Mouse (Mus musculus) forebrain, embryonic 14.5 days (tissue): ENCODE results near the gene F830045P16Rik. TPM values are rescaled to one million over a fixed set of nuclear protein-coding genes. Genes with fewer than 3 reads are reported as not detected.

Source experiments
- ATAC-seq: fragments of 200-750 bp; cut with Nextera tagmentation; 2 replicates; pipeline ENCODE4 v1.8.0; 2017; ENCODE audit warnings: mild to moderate bottlenecking, moderate library complexity
- DNase-seq: peaks from one replicate; pipeline ENCODE4 v3.0.0-alpha.2; 2015; ENCODE audit warnings: low spot score
- H3K27ac ChIP-seq: fragments of 300-500 bp; sonication (generic); 2 replicates; pipeline ENCODE4 v1.5.1; 2014; ENCODE audit warnings: low read depth, mild to moderate bottlenecking, control low read depth, low read length, moderate library complexity
- H3K27me3 ChIP-seq: fragments of 300-500 bp; sonication (generic); replicated peaks from 2 replicates; pipeline ENCODE4 v1.6.1; 2014; ENCODE audit warnings: low read length, control low read depth, mixed read lengths; ENCODE audit not compliant: control insufficient read depth, insufficient read depth
- H3K36me3 ChIP-seq: fragments of 300-500 bp; sonication (generic); 2 replicates; pipeline ENCODE4 v1.6.1; 2014; ENCODE audit warnings: low read length, control low read depth; ENCODE audit not compliant: control insufficient read depth, insufficient read depth
- H3K4me1 ChIP-seq: fragments of 300-500 bp; sonication (generic); 2 replicates; pipeline ENCODE4 v1.6.1; 2014; ENCODE audit warnings: antibody characterized with exemption, low read length, control low read depth; ENCODE audit not compliant: control insufficient read depth, insufficient read depth
- H3K4me2 ChIP-seq: fragments of 300-500 bp; sonication (generic); 2 replicates; pipeline ENCODE4 v1.6.1; 2014; ENCODE audit warnings: mild to moderate bottlenecking, control low read depth, low read length
- H3K4me3 ChIP-seq: fragments of 300-500 bp; sonication (generic); 2 replicates; pipeline ENCODE4 v1.5.1; 2014; ENCODE audit warnings: low read depth, low read length, control low read depth
- H3K9ac ChIP-seq: fragments of 300-500 bp; sonication (generic); 2 replicates; pipeline ENCODE4 v1.6.1; 2014; ENCODE audit warnings: mild to moderate bottlenecking, low read length, control low read depth, moderate library complexity
- H3K9me3 ChIP-seq: fragments of 300-500 bp; sonication (generic); replicated peaks from 2 replicates; pipeline ENCODE4 v1.6.1; 2016; ENCODE audit warnings: low read length, control low read depth, mixed read lengths; ENCODE audit not compliant: control insufficient read depth
- WGBS: fragments of 180-500 bp; shearing (Covaris S2); extraction: QIAGEN DNeasy Blood & Tissue Kit; methylation state at CpG from one replicate; pipeline ENCODE4 v1.1.7; 2014; 5-methylcytosine and 5-hydroxymethylcytosine counted together
- polyA plus RNA-seq: library from polyadenylated mRNA; unstranded; fragments of >200 nt; fragmentation: Nextera tagmentation; extraction: Ambion mirVana; gene quantifications from 2 replicates; pipeline ENCODE4 v1.2.1, GENCODE M21; 2014

F830045P16Rik gene
- polyA plus RNA-seq, 1 experiment from 2014 or later = not detected

DNA sequence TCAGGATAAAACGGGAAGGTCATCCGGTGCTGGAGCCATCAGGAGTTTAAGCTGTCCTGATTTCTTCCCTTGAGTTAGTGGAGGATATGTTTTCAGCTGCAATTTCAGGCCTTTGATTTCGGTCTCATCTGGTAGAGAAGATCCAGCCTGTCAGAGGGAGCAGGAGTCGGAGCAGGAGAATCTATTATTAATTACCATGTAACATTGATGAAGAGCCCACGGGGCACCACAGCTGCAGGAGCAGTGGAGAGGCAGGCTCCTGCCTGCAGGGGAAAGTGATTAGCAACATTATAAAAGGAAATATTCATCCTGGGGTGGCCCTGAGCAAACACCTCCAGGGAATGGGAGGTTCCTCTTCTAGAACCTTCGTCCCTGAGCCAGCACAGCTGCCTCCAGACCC, 19.7 kb upstream of the F830045P16Rik start:
- DNase-seq (no peak), ATAC-seq (no peak)
- H3K27ac ChIP-seq = no peak overlapping the region
- no peak overlapping the region for H3K4me2 ChIP-seq
- no peaks in the 10 kb centered on the region for H3K27me3 ChIP-seq
- no peak overlapping the region for H3K9ac ChIP-seq
- no peaks in the 10 kb centered on the region for H3K36me3 ChIP-seq
- H3K4me1 ChIP-seq = no peaks in the 10 kb centered on the region
- 73% methylated on average over 6 of the region's 6 CpGs for WGBS
- no peak overlapping the region for H3K4me3 ChIP-seq
- H3K9me3 ChIP-seq = no peaks in the 10 kb centered on the region

DNA sequence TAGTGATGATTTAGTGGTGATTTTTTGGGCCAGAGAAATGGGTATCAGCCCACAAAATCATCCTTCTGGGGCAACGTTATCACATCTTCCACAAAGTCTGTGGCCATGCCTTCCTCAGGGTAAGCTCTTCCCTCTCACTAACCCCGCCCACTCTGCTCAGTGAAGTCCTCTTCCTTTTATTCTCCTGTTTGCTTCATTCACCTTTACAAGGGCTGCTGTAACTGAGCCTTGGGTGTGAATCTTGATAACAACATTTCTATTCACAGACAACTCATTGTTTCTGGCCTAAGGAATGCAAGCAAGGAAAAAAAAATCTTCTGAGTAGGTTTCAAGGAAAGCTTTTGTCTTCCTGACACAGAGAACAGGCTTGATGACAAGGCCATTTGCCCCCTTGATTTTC, 14.4 kb upstream of the F830045P16Rik start:
- H3K27ac ChIP-seq = no peak overlapping the region
- no peaks in the 10 kb centered on the region for H3K27me3 ChIP-seq
- no peak overlapping the region for H3K4me3 ChIP-seq
- no peak overlapping the region for H3K4me2 ChIP-seq
- WGBS = 67% methylated on average over 2 of the region's 2 CpGs
- DNase-seq (no peak), ATAC-seq (no peak)
- H3K9me3 ChIP-seq = no peaks in the 10 kb centered on the region
- no peaks in the 10 kb centered on the region for H3K36me3 ChIP-seq
- no peaks in the 10 kb centered on the region for H3K4me1 ChIP-seq
- H3K9ac ChIP-seq = no peak overlapping the region

DNA sequence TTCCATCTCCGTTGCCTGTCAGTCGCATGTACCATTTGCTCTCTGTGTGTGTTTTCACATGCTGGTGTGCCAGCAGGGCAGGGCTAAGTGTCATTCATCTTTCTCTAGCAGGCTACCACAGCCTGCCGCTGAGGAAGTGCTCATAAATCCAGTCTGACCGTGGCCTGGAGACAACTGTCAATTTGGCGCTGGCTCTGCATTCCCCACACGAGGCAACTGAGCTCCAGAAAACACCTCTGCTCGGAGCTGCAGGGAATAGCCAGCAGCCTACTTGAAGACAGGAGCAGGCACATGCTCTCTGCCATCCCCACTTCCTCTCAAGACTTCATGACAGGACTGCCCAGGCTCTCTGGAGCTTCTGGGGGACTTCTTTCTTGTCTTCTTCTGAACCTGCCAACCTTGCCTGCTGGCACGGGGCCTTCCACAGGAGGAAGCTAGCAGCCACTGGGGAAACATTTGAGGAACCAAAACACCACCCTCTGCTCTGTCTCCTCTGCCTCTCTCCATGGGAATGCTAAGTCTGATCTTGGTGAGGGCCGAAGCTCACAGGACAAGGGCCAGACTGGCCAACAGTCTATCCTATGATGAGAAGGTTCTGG, 13.2 kb upstream of the F830045P16Rik start:
- 77% methylated on average over 9 of the region's 9 CpGs for WGBS
- H3K4me1 ChIP-seq = peaks cover 4% of the 10 kb centered on the region
- no peak overlapping the region for H3K27ac ChIP-seq
- H3K4me3 ChIP-seq = no peak overlapping the region
- H3K4me2 ChIP-seq = no peak overlapping the region
- DNase-seq = no peak
- no peaks in the 10 kb centered on the region for H3K27me3 ChIP-seq
- no peaks in the 10 kb centered on the region for H3K36me3 ChIP-seq
- ATAC-seq = no peak
- H3K9ac ChIP-seq = no peak overlapping the region
- H3K9me3 ChIP-seq = no peaks in the 10 kb centered on the region

DNA sequence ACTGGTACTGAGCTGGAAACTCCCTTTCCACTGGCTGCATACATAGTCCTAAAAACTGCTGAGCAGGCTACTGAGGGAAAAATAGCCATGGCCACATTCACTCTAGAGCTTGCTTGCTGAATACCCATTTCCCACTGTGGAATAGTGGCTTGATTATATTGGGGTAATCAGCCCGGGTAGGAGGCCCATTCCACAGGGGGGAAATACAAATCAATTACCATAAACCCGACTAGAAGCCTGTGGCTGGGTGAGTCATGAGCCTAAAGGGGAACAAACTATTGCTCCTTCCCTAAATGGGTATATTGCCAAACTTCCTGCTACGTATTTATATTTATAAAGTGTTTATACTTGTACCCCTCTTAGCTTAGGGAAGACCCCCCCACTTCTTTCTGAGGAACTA, 10.4 kb upstream of the F830045P16Rik start:
- Histone ChIP-seq H3K4me1 (peaks cover 8% of the 10 kb centered on the region), H3K4me3 (no peak overlapping the region), H3K27ac (no peak overlapping the region), H3K27me3 (no peaks in the 10 kb centered on the region), H3K9me3 (no peaks in the 10 kb centered on the region), H3K4me2 (no peak overlapping the region), H3K9ac (no peak overlapping the region), H3K36me3 (no peaks in the 10 kb centered on the region)
- 67% methylated on average over 3 of the region's 3 CpGs for WGBS
- ATAC-seq (no peak), DNase-seq (no peak)

DNA sequence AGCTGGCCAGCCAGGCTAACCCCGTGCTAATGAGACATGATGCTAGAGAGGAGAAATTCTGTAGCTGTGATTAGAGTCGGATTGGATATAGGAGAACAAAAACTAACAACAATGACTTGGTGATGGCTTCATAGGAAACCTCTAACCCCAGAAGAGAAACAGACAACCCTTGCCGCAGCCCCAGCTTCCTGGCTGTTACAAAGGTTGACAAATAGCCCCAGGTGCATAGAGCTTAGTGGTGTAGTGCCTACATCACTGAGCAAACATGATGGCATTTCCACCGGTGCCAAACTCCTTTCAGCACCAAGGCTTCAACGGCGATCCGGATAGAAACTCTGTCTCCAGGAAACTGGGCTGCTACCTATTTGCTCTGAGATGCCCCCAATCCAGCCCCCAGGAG, 9.2 kb upstream of the F830045P16Rik start:
- Histone ChIP-seq H3K27me3 (no peaks in the 10 kb centered on the region), H3K9ac (no peak overlapping the region), H3K36me3 (no peaks in the 10 kb centered on the region), H3K4me3 (no peak overlapping the region), H3K9me3 (no peaks in the 10 kb centered on the region), H3K27ac (no peak overlapping the region), H3K4me2 (no peak overlapping the region), H3K4me1 (peaks cover 8% of the 10 kb centered on the region)
- ATAC-seq = no peak
- WGBS = 82% methylated on average over 7 of the region's 7 CpGs
- no peak for DNase-seq

DNA sequence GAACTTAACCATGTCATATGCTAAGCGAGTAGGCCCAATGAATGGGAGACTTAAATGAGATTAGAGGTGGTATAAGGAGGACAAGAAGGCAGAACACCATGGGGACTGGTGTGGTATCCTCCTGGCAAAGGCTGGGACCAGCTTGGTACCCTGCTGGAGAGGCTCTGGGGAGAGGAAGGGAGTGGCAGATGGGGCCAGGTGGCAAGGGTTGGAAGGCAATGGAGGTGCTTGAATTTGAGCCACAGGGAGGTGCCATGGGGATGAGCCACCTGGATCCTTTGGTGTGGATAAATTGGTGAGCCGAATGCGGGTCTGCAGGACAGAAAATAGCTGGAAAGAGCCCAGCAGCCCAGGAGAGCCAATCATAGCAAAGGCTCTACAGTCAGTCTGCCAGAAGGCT, 8.5 kb upstream of the F830045P16Rik start:
- peak overlapping the region; percentile 21; the same call in 1 of the 2 replicates for H3K27ac ChIP-seq
- DNase-seq (peak; percentile 11), ATAC-seq (peak; percentile 42; the same call in 1 of the 2 replicates)
- no peak overlapping the region for H3K9ac ChIP-seq
- WGBS = 66% methylated on average over 3 of the region's 3 CpGs
- H3K9me3 ChIP-seq = no peaks in the 10 kb centered on the region
- no peak overlapping the region for H3K4me2 ChIP-seq
- no peak overlapping the region for H3K4me3 ChIP-seq
- H3K4me1 ChIP-seq = peaks cover 8% of the 10 kb centered on the region
- no peaks in the 10 kb centered on the region for H3K27me3 ChIP-seq
- no peaks in the 10 kb centered on the region for H3K36me3 ChIP-seq

DNA sequence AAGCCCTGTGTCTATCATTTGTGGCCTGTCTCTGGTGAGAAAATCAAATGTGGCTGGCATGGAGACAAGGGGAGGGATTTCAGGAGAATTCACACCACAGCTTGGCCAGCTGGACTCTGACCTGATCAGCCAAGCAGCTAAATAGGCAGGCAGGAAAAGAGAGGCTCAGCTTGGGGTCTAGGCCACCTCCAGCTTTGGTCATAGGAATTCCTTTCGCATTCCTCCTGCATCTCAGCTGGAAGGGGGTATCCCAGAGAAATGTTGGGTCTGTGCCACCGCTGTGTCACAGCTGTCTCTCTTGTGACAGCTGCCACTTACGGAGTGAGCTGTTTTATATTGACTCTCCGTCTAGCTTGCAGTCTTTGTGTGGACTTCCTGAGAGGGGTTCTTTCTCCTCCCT, 8.0 kb upstream of the F830045P16Rik start:
- DNase-seq (peak; percentile 52), ATAC-seq (peak; percentile 52)
- H3K9ac ChIP-seq = no peak overlapping the region
- no peak overlapping the region for H3K4me2 ChIP-seq
- WGBS = 24% methylated on average over 4 of the region's 4 CpGs
- no peaks in the 10 kb centered on the region for H3K9me3 ChIP-seq
- H3K27me3 ChIP-seq = no peaks in the 10 kb centered on the region
- H3K27ac ChIP-seq = no peak overlapping the region
- no peaks in the 10 kb centered on the region for H3K36me3 ChIP-seq
- H3K4me1 ChIP-seq = peaks cover 8% of the 10 kb centered on the region
- H3K4me3 ChIP-seq = no peak overlapping the region

DNA sequence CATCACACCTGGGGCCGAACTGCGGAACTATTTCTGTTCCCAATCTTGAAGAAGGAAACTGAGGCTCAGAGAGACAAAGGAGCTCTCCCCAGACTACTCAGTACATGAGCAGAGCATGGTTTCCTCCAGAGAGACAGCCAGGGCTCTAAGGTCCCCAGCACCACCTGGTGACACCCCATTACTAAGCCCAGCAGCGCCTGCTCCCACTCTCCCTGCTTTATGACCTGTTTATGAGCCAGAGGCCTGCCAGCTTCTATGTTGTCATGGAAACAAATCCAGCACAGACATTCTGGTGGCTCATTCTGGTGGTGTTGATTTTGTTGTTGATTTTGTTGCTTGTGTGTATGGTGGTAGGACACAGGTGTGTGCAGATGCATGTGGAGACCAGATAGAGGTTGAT, 3.6 kb upstream of the F830045P16Rik start:
- no peak overlapping the region for H3K27ac ChIP-seq
- no peak overlapping the region for H3K4me3 ChIP-seq
- peak; percentile 34 for DNase-seq
- WGBS = 77% methylated on average over 3 of the region's 3 CpGs
- no peaks in the 10 kb centered on the region for H3K9me3 ChIP-seq
- no peaks in the 10 kb centered on the region for H3K36me3 ChIP-seq
- H3K27me3 ChIP-seq = no peaks in the 10 kb centered on the region
- ATAC-seq = no peak
- H3K4me2 ChIP-seq = no peak overlapping the region
- no peak overlapping the region for H3K9ac ChIP-seq
- peaks cover 11% of the 10 kb centered on the region for H3K4me1 ChIP-seq

DNA sequence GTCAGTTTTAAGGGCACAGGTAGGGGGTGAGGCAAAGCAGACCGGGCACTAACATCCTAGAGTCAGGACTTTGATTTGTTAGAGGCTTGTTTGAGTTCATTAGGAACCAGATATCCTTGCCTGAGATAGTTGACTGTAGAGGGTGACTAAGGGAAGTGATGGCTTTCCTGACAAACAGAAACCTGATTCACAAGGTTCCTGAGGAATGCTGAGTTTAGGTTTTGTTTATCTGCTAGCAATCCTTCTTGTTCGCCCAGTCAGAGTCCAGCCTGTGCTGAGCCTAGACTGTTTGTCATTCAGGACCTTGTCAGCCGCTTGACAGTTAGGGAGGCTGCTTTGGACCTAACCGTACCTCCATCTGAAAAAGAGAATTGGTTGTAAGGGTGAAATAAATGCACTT, 2.8 kb upstream of the F830045P16Rik start:
- H3K36me3 ChIP-seq = no peaks in the 10 kb centered on the region
- no peak overlapping the region for H3K4me3 ChIP-seq
- DNase-seq = no peak
- no peaks in the 10 kb centered on the region for H3K9me3 ChIP-seq
- H3K9ac ChIP-seq = no peak overlapping the region
- WGBS = 76% methylated on average over 4 of the region's 4 CpGs
- no peaks in the 10 kb centered on the region for H3K27me3 ChIP-seq
- peaks cover 3% of the 10 kb centered on the region; the same call in 1 of the 2 replicates for H3K4me1 ChIP-seq
- H3K27ac ChIP-seq = no peak overlapping the region
- no peak for ATAC-seq
- no peak overlapping the region for H3K4me2 ChIP-seq
